Mouse (Mus musculus) T-cell, adult 2 months (primary cell): ENCODE results near the gene Themis2.
"Not testable (repeated sequence)": the region's sequence is repeated elsewhere in the genome, so short reads cannot be mapped to it uniquely, and the experiment has no call there.

Experiments
- DNase-seq: peaks from one replicate; pipeline ENCODE4 v3.0.0; 2022; ENCODE audit warnings: low spot score

Themis2 gene

DNA sequence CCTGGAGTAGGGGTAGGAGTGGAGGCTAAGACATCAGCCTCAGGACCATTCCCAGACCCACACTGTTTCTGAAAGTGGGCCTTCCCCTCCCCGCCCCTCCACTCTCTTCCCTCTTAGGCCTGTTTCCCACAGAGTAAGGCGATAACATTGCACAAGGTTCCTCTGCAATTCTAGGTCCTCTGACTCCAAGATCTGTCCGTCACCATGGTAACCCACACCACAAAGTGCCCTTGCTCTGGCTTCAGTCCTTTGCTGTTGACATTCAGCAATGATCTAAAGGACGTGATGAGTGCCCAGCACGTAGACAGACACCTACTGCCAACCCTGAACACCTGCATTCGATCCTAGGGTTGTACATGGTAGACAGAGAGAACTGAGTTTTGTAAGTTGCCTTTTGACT is 43.2 kb downstream of the Themis2 start:
- no peak for DNase-seq

DNA sequence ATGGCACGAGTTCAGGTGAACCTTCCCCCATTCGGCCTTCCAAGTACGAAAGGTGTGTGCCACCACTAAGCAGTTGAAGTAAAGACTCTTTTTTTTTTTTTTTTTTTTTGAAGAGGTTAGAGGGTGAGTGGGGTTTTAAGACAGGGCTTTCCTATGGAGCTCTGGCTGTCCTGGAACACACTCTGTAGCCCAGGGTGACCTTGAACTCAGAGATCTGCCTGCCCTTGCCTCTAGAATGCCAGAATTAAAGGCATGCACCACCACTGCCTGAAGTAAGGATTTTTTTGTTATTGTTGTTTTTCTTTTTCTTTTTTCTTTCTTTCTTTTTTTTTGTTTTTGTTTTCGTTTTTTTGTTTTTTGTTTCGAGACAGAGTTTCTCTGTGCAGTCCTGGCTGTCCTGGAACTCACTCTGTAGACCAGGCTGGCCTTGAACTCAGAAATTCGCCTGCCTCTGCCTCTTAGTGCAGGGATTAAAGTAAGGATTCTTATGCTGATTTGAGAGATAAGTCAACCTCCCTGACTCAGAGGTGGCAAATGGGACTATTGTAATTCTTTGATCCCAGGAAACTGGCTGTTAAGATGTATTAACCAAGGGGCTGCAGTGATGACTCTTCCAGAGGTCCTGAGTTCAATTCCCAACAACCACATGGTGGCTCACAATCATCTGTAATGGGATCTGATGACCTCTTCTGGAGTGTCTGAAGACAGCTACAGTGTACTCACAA is 46.8 kb downstream of the Themis2 start:
- DNase-seq = no peak

DNA sequence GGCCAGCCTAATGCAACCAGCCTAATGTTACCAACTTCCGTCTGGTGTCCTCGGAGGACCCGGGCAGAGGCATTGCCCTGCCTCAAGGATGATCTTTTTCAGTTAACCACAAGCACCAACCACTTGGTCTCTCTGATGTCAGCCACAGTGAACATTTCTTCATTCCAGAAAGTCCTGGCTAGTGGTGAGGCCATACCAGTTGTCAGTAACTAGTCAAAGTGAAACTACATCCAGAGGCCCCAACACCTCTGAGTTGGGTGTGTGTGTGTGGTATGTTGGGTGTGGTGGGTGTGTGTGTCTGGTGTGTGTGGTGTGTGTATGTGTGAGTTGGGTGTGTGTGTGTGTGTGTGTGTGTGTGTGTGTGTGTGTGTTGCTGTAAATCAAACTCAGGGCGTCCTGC is 47.4 kb downstream of the Themis2 start:
- DNase-seq = no peak

GRCm38 (mm10) chr4:132747664-132748259 is 48.4 kb downstream of the Themis2 start:
- peak; percentile 46 for DNase-seq

DNA sequence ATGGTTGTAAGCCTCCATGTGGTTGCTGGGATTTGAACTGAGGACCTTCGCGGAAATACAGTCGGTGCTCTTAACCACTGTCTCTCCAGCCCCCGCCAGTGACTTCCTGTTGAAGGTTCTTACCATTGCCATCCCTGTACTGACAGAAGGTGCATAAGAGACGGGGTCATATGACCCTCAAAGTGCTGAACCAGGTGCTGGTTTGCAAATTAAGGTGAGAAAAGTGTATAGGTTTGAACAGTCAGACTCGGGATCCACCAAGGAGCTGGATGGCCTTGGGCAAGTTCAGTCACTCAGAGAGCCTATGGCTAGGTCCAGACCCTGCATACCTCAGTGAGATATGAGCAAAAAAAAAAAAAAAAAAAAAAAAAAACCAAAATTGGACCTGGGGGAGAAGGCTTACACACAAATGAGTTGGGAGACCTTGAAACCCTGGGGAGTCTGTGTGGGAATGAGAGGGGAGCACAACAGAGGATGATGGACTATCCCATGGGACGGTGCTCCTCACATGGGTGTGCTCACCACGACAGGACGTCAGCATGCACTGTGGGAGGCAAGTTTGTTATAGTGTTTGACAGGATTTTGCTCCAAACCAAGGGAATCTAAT is 49.2 kb downstream of the Themis2 start:
- DNase-seq = no peak

- no peak for DNase-seq
These were observed 51.9 kb downstream of the Themis2 start for GRCm38 (mm10) chr4:132743992-132744911.

- DNase-seq = peak; percentile 24
These were observed 54.7 kb downstream of the Themis2 start for GRCm38 (mm10) chr4:132741491-132741890.

GRCm38 (mm10) chr4:132737154-132737553 is 59.0 kb downstream of the Themis2 start:
- DNase-seq = not testable (repeated sequence)

GRCm38 (mm10) chr4:132735894-132736293 is 60.3 kb downstream of the Themis2 start:
- no peak for DNase-seq

DNA sequence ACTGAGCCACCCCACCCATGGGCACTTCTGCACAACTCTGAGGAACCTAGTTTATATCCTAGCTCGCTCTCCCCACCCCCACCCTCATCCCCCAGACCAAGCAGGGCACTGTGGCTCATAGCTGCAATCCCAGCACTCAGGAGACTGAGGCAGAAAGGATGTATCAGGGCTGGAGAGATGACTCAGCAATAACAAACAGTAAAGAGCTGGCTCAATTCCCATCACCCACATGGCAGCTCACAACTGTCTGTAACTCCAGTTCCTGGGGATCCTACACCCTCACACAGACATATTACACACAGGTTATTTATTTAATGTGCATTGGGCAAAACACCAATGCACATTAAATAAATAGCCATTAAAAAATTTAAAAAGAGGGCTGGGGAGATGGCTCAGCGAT is 60.8 kb downstream of the Themis2 start:
- no peak for DNase-seq

DNA sequence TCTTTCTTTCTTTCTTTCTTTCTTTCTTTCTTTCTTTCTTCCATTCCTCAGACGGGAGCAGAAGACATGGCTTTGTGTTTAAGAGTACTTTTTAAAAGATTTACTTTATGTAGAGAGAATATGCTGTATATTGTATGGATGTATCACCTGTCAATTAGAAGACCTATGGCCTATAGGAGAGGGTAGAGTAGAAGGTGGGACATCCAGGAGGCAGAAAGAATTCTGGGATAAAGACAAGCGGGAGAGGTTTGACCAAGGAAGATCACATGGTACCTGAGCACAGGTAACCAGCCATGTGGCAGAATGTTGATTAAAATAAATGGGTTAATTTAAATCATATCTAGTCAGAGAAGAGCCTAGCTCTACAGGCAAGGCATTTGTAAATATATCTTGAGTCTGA is 61.4 kb downstream of the Themis2 start:
- DNase-seq = no peak

DNA sequence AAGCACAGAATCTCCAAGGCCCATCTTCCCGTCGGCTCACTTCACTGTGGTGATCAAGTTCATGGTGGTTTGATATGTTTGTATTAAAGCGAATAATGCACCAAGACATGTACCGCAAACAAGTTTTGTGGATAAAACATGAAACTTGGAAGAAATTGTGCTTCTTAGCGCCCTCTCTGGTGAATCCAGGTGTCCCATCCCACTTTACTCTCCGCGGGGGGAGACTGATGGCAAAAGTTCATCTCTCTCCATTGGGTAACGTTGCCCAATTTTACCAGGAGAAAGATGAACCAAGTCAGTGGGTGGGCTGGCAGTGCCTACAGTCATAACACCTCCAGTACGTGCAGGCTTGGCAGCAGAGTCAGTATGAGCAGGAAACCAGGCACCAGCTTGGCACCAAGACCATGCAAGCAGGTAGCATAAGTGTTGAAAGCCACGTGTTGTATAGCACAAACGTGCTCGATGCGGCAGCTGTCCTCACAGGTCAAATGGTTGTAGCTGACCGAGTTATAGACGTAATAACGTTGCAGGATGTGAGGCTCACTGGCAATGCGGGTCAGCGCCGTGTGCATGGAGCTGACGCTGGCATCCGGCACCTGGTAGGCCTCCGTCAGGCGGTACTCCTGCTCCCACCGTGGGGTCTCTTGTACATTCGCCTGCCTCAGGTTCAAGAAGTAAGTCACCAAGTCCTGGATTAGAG is 63.0 kb downstream of the Themis2 start:
- no peak for DNase-seq

DNA sequence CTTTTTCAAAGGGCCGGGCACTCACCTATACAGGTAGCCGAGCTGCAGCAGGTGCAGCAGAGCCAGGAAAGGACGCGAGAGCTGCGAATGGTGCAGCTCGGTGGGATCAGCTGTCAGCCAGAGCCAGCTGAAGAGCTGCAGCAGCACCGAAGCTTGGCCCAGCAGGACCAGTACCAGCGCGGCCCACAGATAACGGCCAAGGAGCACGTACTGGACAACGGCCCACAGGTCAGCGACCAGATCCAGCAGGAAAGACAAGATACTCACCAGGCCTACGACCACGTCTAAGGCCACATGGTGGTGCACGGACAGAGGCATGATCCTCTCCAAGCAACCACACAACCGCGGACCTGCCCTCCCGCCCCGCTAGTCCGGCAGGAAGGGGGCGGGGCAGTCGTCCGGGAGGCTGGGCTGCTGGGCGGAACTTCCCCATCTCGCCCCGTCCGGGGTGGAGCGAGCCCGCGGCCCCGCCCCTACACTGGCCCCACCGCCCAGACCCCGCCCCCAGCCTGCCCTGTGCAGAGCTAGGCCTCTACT is 64.0 kb downstream of the Themis2 start, which contains the start of gene Xkr8:
Gene Xkr8, minus strand, starts transcription at position 399 of the 537 bp plus-strand sequence.
- DNase-seq = peak; percentile 68
